Mouse (Mus musculus): ENCODE data around the gene Vps41.

DNA sequence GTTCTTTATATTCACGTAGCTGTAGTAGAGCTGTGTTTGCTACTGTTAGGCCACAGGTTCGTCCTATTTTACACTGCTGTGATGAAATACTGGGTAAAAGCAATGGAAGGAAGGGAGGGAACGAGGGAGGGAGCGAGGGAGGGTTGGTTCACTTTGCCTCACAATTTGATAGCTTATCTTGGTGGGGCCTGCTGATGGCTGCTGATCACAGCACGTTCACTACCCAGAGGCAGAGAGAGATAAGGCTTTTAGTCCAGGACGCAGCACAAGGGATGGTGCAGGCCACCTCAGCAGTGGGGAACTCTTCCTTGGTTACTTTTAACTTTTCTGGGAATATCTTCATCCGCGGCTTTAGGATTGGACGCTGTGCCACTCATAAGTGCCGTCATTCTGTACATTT is 109.9 kb downstream of the Vps41 start:
- no peak for TF ChIP-seq CTCF (IDR thresholded peaks at IDR 0.05; ENCODE audit: extremely low read depth, insufficient read length, insufficient replicate concordance, low read depth, low read length)
- no peak for TF ChIP-seq POLR2A (IDR thresholded peaks at IDR 0.05; ENCODE audit: low read depth, low read length)

All from small intestine, adult 2 months (tissue).